Mouse (Mus musculus) spleen, postnatal 36 days (tissue): Measurements from ENCODE around the gene St6galnac4.

Experiments used
- DNase-seq, 2 experiments: peaks; one replicate each; pipeline ENCODE4 v3.0.0; 2022; ENCODE audit warnings: low spot score in 2 of 2, mixed read lengths in 1 of 2

The St6galnac4 gene

DNA sequence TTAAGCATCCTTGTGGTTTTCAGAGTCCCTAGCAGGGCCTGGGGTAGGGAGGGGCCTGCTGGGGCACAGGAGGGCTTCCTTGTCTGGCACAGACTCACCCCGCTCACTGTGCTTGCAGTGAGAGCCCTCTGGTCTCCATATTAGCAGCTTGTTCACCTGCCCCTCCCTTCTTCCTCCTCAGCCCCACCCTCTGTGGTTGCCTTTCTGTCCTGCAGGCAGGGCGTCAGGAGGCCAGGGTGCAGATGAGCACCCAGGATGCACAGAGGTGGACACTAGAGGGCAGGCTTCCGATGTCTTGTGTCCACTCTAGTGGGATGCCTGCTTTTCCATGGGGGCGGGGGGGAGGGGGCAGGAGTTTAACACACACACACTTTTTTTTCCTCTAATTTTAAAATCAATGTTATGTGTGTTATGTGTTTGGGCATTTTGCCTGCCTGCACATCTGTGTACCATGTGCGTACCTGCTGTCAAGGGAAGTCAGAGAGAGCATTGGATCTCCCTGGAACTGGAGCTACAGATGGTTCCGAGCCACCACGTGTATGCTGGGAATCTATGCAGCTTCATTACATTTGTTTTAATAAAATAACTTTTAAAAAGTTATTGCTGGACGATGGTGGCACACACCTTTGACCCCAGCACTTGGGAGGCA is 14.6 kb downstream of the St6galnac4 start:
- DNase-seq = peak; percentile 60

DNA sequence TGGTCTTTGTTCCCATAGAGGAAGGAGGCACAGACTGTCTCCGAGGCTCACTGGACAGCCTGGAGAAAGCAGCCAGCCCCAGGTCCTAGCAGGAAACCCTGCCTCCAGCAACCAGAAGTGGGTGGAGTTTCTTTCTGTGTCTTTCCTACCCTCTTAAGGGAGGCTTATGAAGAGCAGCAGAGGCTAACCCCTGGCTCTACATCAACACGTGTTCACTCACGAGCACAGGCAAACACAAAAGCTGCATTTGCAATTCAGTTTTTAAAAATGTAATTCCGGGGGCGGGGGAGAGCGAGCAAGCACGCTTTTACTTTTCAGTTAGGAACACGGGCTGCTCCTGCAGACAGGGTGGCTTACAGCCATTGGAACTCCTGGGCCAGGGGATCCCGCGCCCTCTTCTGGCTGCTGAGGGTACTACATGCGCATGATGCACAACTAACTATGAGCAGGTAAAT is 15.7 kb downstream of the St6galnac4 start:
- DNase-seq = peak; percentile 71 to 78

DNA sequence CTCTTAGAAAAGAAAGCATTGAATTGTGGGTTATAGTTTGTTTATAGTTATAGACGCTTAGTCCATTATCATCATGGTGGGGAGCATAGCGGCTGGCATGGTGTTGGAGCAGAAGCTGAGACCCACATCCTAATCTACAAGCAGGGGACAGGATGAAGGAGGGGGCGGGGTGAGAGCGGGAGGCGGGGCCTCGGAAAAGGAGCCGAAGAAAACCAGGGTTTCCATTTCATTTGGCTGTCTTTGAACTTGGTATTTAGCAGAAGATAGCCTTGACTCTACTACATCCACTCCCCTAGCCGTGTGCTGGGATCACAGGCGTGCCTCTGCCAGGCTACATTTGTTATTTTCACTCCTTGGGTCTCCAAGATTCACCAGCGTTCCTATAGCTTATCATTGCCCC is 17.7 kb downstream of the St6galnac4 start:
- no peak for DNase-seq

DNA sequence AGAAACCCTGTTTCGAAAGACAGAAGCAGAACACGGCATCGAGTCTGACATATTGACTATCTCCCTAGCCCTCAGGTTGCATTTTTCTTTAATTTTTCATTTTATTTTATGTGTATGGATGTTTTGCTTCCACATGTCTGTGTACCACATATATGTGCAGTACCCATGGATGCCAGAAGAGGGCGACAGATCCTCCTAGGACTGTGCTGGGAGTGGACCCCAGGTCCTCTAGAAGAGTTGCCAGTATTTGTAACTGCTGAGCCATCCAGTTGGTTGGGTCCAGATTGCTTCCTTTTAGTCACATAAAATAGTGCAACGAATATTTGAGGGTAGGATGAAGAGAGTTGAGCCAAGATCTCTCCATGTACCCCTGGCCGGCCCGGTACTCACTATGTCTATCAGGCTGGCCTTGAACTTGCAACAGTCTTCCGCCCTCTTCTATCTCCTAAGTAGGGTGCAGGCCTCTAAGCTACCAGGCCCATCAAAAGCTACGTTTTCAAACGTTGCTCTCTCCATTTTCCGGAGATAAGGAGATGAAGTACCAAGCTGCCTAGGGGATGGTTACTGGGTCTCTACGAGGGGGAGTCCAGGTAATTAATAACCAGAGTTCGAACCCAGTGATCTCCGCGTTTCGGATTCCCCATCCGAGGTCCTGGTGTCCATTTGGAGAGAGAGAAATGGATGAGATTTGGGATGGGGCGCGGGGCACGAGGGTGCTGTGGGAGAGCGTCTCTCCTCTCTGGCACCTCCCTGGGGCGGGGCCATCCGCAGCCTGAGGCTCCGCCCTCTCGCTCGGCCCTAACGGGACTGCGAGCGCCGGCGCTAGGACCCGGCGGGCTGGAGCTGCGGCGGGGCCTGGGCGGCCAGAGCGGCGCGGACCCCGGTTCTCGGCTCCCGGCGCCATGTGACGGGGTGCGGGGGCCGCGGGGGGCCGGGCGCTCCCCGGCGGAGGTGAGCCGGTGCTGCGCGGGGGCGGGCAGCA is 19.6 kb downstream of the St6galnac4 start:
- DNase-seq = peak; percentile 83 to 85

DNA sequence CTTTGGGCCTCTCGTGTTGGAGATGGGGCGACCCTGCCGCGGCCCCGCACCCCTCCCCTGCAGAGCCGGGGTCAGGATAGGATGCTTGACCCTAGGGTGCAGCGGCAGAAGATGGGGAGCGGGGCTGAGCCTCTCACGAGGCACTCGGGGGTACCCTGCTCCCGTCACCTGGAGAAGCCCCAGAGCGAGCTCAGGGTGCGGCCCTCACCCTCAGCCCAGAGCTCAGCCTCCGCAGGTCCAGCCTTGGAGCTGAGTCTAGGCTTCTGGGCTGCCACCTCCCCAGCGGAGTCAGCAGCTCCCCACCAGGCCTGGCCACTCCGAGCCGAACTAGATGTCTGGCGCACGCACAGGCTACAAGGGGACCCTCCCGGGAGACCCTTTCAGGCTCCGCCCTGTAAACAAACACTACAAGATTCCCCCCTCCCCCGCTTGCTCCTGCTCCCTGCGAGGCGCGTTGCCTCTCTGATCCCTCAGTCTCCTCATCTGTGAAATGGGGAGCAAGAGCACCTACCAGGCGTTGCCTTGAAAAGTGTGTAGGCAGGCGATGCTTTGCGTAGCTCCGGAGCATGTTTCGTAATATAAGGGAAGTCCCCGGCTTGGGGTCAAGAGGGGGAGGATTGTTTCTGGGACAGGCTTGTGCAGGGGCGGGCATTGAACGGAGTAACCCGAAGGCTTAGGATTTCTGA is 20.5 kb downstream of the St6galnac4 start:
- peak in 1 of 2 experiments; percentile 54 for DNase-seq

DNA sequence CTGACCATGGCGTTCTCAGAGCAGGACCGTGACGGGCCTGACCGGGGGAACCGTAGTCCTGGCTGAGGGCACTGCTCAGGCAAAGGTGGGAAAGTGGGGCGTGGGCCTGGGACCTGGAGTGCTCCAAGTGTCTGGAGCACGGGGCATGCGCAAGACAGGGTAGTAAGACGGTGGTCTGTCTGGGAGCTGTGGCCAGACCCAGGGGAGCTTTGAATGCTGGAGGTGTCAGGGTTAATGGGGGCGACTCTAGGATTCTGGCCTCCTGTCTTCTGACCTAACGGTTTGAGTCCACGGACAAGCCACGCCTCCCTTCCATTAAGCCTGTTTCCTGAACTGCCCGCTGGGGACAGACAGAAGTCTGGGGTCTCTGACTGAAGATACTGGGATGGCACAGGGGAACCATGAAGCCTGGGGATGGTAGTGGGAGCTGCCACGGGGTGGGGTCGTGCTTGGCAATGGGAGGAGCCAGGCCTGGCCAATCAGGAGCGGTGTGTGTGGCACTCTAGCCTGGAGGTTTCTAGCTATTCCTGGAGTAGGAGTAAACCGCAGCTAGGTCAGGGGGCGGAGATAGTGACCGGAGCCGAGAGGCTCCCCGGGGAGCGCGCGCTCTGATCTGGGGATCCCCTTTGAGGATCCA is 21.4 kb downstream of the St6galnac4 start:
- peak; percentile 59 to 70 for DNase-seq

DNA sequence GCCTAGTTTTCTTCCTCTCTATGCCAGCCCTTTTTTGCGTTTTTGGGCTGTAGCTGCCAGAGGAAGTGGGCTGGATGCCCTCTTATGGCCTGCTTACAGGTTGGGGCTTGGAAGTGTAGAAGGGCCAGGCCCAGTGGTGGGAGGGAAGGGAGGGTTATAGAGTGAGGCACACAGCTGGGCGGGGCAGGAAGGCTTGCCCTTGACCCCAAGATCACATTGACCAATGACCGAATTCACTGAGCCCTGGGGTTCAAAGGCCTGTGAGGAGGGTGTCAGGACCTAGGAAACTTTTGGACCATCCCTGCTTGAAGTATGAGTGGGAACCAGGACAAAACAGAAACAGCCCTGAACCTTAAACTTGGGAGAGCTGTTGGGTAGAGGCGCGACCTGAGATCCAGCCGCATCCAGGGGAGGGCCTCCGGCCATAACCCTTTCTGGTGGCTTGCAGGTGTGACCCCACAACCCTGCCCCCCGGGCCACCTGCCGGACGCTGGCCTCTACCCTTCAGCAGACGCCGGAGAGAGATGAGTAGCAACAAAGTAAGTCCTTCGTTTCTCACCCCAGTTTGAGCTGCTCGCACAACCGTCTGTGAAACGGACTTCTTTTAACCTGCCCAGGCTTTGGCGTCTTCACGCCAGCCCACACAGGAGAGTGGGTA is 22.0 kb downstream of the St6galnac4 start:
- no peak for DNase-seq

DNA sequence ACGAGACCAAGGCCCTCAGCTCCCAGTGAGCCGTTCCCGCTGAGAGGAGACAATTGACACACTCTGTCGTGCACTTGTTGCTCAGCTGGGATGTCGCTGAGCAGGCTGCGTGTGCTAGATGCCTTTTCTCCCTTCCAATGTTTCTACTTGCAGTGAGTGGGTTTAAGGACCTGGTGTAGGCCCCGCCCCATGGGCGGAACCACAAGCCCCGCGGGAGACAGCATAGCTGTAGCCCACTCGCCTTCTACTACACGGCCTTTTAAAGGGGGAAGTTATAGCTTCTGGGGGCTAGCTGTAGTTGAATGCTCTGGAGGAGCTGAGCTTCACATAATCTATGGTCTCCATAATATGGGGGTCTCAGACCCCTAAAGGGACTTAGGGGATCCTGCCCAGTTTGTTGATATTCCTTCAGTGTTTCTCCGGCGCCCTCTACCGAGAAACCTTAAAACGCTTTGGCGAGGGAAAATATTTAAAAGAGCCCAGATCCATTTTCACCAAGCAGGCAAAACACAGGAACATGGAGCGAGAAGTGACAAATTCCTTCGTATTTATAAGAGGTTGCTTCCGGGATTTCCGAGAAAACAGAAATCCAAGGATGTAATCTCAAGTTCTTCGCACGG is 23.8 kb downstream of the St6galnac4 start:
- no peak for DNase-seq

DNA sequence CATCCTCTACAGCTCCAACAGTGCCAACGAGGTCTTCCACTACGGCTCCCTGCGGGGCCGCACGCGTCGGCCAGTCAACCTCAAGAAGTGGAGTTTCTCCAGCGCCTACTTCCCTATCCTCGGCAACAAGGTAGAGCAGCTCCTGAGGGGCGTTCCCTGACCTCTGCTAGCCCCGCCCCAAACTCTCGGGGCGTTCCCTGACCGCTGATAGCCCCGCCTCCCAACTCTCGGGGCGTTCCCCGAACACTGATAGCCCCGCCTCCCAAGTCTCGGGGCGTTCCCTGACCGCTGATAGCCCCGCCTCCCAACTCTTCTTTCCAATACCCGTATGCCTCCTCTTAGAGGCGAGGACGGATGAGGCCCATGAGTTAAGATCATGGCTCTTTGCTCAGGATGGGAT is 25.4 kb downstream of the St6galnac4 start:
- DNase-seq = no peak

DNA sequence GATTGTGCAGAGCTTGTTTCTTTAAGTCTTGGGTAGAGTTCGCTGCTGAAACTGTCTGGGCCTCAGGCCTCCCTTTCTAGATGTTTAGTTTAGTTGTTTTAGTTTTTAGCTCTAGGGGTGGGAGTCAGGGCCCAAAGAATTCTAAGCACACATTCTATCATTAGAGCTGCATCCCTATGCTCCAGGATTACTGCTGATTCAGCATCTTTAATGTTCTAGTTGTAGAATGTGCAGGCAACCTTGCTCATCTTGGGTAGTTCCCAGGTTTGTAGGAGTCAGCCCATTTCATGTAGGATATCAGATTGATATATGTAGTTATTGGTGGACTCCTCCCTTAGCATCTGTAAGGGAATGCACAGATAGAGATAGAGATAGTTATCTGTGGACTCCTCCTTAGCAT is 30.2 kb downstream of the St6galnac4 start:
- no peak for DNase-seq

DNA sequence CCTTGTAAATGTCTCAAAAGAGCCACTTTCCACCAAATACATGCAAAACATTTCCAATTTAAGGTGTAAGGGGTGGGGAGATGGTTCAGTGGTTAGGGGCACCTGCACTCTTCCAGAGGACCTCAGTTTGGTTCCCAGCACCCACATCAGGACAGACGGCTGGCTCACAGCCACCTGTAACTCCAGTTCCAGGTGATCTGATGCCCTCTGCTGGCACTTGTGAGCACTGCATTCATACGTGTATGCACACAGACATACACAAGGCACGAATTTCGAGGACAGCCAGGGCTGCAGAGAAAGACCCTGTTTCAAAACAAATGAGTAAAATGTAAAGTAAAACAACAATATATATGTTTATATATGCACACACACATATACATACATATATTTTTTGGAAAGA is 30.7 kb downstream of the St6galnac4 start:
- no peak for DNase-seq

DNA sequence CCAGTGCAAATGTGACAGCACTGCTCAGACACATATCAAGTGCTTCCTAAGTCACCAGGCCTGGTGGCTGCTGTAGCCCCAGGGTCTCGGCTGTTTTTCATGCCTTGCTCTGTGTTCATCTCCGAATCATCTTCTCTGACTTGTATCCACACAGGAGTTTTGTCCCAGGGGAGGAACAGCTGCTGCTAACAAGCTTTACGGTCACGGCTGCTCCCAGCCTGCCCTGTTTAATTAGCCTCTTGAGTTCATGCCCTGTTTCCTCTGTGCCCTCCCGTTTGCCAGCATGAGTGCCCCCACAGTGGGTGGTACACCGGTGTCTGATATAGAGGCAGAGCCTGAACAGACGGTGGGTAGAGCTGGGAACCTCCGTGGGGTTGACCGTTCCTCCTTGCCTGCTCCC is 31.2 kb downstream of the St6galnac4 start:
- DNase-seq = no peak

DNA sequence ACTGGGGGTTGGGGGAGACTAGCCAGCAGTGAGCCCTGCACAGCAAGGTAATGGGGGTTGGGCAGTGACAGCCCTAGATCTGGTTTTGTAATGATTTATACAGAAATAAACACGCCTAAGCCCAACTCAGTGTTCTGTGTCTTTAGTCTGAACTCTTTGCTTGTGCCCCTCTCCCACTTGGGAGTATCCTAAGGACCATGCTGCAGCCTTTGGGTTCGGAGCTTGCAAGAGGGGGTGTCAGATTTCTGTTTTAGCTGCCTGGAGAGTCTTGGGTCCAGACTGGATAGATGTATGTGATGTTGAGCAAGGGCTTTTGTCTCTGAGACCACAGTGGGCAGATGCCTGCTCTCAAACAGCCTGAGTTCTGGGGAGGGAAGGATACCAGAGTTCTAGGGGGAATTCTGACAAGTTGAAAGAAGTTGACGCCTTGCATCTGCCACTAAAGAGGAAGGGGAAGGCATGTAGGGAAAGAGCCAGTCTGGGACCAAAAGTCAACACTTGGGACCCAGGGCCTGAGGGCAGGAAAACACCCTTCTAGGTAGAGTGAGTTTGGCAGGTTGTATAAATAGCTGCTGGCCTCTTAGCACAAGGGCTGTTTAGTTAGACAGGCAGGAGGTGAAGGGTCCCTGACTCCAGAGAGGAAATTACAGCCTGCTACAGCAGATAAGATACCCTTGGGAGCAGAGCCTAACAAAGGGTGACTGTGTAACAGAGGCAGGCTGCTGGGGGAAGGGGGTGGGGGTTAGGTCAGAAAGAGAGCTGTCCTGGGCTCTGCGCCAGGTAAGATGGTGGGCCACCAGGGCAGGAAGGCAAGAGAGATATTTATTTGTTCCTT is 34.0 kb downstream of the St6galnac4 start:
- DNase-seq = no peak

DNA sequence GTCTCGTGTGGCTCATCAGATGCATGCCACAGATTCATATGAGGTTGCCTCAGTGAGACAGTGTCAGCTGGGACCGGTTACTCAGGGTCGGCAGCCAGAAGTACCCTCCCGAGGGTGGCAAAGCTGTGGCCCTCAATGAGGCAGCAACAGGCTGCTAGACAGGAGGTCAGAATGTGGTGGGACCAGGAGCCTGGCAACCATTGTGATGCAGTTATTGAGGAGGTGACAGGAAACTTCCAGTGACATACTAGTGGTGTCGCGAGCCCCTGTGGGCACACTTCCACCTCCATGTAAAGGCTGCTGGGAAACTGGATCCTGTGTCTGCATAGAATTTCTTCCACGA is 34.6 kb downstream of the St6galnac4 start, which contains the start of gene Ak1:
Ak1 (plus strand) TSS at position 242 of the 343 bp plus-strand sequence.
- DNase-seq = no peak

DNA sequence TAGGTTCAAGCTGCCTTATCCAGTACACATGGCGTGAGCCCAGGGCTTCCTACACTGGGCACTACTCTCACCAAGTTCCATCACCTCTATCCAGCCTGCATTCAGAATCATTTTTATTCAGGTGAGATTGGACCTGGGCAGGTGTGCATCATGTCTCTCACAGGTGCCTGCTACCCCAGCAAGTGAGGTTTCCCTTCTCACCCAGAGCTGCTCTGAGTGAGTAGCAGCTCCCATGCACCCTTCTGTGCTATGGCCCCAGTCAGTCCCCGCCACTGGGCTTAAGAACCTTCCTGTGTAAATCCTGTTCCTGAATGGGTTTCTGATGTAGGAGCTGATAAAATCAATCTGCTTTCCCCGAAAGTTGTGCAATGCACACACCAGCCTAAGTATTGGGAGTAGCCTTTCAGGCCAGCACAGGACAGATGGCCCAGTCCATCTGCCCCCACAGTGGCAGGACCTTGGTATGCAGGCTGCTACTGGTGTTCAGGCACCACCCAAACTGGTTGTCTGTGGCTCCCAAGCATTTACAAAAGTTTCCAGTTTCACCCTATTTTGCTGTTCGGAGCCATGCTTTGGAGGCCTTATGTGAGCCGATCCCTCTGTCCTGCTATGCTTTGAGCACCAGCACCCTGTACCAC is 37.3 kb downstream of the St6galnac4 start:
- DNase-seq = no peak

DNA sequence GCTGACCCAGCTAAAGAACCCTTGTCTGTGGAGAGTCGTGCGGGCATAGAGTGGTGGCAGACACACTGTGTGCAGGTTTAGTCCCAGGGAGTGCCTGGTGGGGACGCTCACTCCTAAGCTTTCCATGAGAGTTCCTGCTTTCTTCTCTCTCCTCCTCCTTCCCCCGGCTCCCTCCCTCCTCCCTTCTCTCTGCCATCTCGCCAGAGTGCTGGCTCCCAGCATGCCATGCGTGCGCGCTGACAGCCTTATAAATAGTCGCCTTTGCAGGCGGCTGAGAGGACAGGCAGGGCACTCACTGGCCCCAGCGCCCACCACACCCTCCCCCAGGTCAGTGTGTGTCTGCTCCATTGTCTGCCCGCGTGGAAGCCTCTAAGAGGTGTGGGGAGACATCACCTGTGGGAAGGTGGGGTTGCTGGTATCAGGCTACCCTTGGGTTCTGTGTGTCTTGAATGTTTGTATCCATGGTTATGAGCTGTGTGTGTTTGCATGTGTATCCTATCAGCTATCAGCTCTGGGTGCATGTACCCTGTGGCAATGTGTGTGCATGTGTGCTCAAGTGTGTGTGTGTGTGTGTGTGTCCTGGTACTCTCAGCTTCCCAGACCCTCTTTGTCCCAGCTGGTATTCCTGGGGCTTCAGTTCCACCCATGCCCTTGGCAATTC is 38.4 kb downstream of the St6galnac4 start:
- DNase-seq = no peak

DNA sequence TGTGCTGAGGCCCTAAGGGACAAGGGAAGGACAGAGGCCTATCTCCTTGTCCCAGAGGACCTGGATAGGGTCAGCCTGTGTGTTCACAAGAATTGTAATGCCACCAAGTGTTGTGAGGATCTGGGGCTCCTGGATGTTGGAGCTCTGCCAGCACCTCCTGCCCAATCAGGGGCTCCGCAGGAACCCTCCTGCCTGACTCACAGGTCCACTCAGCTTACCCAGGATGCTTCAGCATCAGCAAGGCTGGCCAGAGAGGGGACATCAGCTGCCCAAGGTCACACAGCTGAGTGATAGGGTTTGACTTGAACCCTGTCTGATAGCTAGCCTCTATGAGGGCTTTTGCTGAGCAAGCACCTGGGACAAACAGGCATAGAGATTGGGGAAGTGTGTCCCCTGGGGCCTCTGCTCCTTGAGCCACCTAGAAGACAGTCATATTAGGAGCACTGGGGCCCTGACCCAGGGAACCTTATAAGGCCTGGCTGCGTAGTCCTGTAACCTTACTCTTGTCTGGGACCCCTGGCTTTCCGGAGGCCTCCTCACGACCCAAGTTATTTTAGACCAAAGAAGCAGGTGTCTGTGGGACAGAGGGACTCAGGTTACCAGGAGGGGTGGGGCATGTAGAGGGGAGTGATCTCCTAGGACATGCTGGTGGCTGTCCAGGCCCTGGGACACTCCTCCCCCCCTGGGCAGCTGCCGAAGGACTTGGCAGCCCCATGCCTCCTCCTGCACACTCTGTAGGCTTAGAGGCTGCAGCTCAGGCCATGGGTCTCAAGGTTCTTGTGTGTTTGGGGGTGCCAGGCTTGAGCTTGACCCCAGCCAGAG is 39.2 kb downstream of the St6galnac4 start:
- DNase-seq = no peak
